Mouse (Mus musculus): Measurements from ENCODE around the gene Zcrb1. TPM values are rescaled to one million over a fixed set of nuclear protein-coding genes. Genes with fewer than 3 reads are reported as not detected.
"Not testable (repeated sequence)": the region's sequence is repeated elsewhere in the genome, so short reads cannot be mapped to it uniquely, and the experiment has no call there.

Zcrb1 gene
- total and polyA plus RNA-seq, 3 experiments, result 75.3 to 98.9 (median 95.8) TPM

GRCm38 (mm10) chr15:93381337-93381736 lies 16.8 kb downstream of the Zcrb1 start:
- Histone ChIP-seq H3K27me3 (ENCODE audit: insufficient read depth, low read length) (no peaks in the 10 kb centered on the region), H3K9me3 (replicated peaks) (no peaks in the 10 kb centered on the region), H3K36me3 (replicated peaks) (peaks cover 10% of the 10 kb centered on the region), H3K4me3 (ENCODE audit: low read depth, low read length) (no peak overlapping the region), H3K4me1 (ENCODE audit: insufficient read depth, low read depth, low read length) (peaks cover 5% of the 10 kb centered on the region; the same call in 1 of the 2 replicates)
- no peak for DNase-seq (ENCODE audit: low spot score)
- ATAC-seq (ENCODE audit: extremely low read depth, insufficient number of reproducible peaks, low FRiP score, poor library complexity, severe bottlenecking), result no peak
- TF ChIP-seq GATA2 (IDR thresholded peaks at IDR 0.05; ENCODE audit: borderline replicate concordance, low read depth, low read length), result no peak
- no peak for TF ChIP-seq TAL1 (conservative IDR thresholded peaks at IDR 0.05; ENCODE audit: low read depth, low read length)
- no peak for TF ChIP-seq GATA1 (IDR thresholded peaks at IDR 0.05; ENCODE audit: borderline replicate concordance, low read length)
- TF ChIP-seq CTCF (IDR thresholded peaks at IDR 0.05; ENCODE audit: low read depth, low read length), result no peak
- TF ChIP-seq POLR2AphosphoS5 (IDR thresholded peaks at IDR 0.05; ENCODE audit: insufficient replicate concordance, low read depth, low read length), result no peak

GRCm38 (mm10) chr15:93379177-93379576 lies 19.0 kb downstream of the Zcrb1 start:
- TF ChIP-seq CTCF (IDR thresholded peaks at IDR 0.05; ENCODE audit: low read depth, low read length), result peak; percentile 20; the same call in 1 of the 2 replicates
- no peak for TF ChIP-seq GATA1 (IDR thresholded peaks at IDR 0.05; ENCODE audit: borderline replicate concordance, low read length)
- no peak for TF ChIP-seq GATA2 (IDR thresholded peaks at IDR 0.05; ENCODE audit: borderline replicate concordance, low read depth, low read length)
- DNase-seq (ENCODE audit: low spot score), result no peak
- H3K36me3 ChIP-seq (replicated peaks), result no peaks in the 10 kb centered on the region
- H3K9me3 ChIP-seq (replicated peaks), result no peaks in the 10 kb centered on the region
- H3K27me3 ChIP-seq (ENCODE audit: insufficient read depth, low read length), result no peaks in the 10 kb centered on the region
- no peak; the same call in 1 of the 2 replicates for ATAC-seq (ENCODE audit: extremely low read depth, insufficient number of reproducible peaks, low FRiP score, poor library complexity, severe bottlenecking)
- H3K4me3 ChIP-seq (ENCODE audit: low read depth, low read length), result no peak overlapping the region
- H3K4me1 ChIP-seq (ENCODE audit: insufficient read depth, low read depth, low read length), result peaks cover 5% of the 10 kb centered on the region; the same call in 1 of the 2 replicates

- H3K27me3 ChIP-seq (ENCODE audit: insufficient read depth, low read length), result no peaks in the 10 kb centered on the region
- ATAC-seq (ENCODE audit: extremely low read depth, insufficient number of reproducible peaks, low FRiP score, poor library complexity, severe bottlenecking), result no peak
Observed at GRCm38 (mm10) chr15:93375696-93376095, 22.4 kb downstream of the Zcrb1 start.

GRCm38 (mm10) chr15:93372525-93373119 lies 25.5 kb downstream of the Zcrb1 start:
- not testable (repeated sequence) for H3K4me1 ChIP-seq (ENCODE audit: insufficient read depth, low read depth, low read length); ATAC-seq (ENCODE audit: extremely low read depth, insufficient number of reproducible peaks, low FRiP score, poor library complexity, severe bottlenecking); H3K9me3 ChIP-seq (replicated peaks); DNase-seq (ENCODE audit: low spot score); H3K36me3 ChIP-seq (replicated peaks); H3K27me3 ChIP-seq (ENCODE audit: insufficient read depth, low read length); H3K4me3 ChIP-seq (ENCODE audit: low read depth, low read length)

More at GRCm38 (mm10) chr15:93375696-93376095, 22.4 kb downstream of the Zcrb1 start:
- Histone ChIP-seq H3K9me3 (replicated peaks) (no peaks in the 10 kb centered on the region), H3K4me3 (ENCODE audit: low read depth, low read length) (no peak overlapping the region), H3K4me1 (ENCODE audit: insufficient read depth, low read depth, low read length) (no peaks in the 10 kb centered on the region), H3K36me3 (replicated peaks) (no peaks in the 10 kb centered on the region)
- DNase-seq (ENCODE audit: low spot score), result no peak
- TF ChIP-seq GATA1 (IDR thresholded peaks at IDR 0.05; ENCODE audit: borderline replicate concordance, low read length) (no peak), TAL1 (conservative IDR thresholded peaks at IDR 0.05; ENCODE audit: low read depth, low read length) (no peak), GATA2 (IDR thresholded peaks at IDR 0.05; ENCODE audit: borderline replicate concordance, low read depth, low read length) (no peak), CTCF (IDR thresholded peaks at IDR 0.05; ENCODE audit: low read depth, low read length) (no peak), POLR2AphosphoS5 (IDR thresholded peaks at IDR 0.05; ENCODE audit: insufficient replicate concordance, low read depth, low read length) (no peak)

DNA sequence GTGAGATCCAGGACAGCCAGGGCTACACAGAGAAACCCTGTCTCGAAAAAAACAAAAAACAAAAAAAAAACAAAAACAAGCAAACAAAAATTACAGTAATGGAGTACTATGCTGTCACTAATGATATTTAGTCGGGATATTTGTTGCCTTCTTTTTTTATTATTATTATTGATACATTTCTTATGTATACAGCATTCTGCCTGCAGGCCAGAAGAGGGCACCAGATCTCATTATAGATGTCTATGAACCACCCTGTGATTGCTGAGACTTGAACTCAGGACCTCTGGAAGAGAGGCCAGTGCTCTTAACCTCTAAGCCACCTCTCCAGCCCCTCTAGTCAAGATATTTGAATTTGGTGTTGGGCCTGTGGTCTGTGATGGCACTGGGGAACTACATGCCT lies 26.3 kb downstream of the Zcrb1 start:
- ATAC-seq (ENCODE audit: extremely low read depth, insufficient number of reproducible peaks, low FRiP score, poor library complexity, severe bottlenecking) (no peak), DNase-seq (ENCODE audit: low spot score) (no peak)
- H3K4me1 ChIP-seq (ENCODE audit: insufficient read depth, low read depth, low read length), result no peaks in the 10 kb centered on the region
- no peaks in the 10 kb centered on the region; the same call in 1 of the 2 replicates for H3K27me3 ChIP-seq (ENCODE audit: insufficient read depth, low read length)
- no peaks in the 10 kb centered on the region for H3K36me3 ChIP-seq (replicated peaks)
- H3K9me3 ChIP-seq (replicated peaks), result no peaks in the 10 kb centered on the region
- TF ChIP-seq GATA2 (IDR thresholded peaks at IDR 0.05; ENCODE audit: borderline replicate concordance, low read depth, low read length) (no peak), CTCF (IDR thresholded peaks at IDR 0.05; ENCODE audit: low read depth, low read length) (no peak), GATA1 (IDR thresholded peaks at IDR 0.05; ENCODE audit: borderline replicate concordance, low read length) (no peak), POLR2AphosphoS5 (IDR thresholded peaks at IDR 0.05; ENCODE audit: insufficient replicate concordance, low read depth, low read length) (no peak), TAL1 (conservative IDR thresholded peaks at IDR 0.05; ENCODE audit: low read depth, low read length) (no peak)
- no peak overlapping the region for H3K4me3 ChIP-seq (ENCODE audit: low read depth, low read length)

DNA sequence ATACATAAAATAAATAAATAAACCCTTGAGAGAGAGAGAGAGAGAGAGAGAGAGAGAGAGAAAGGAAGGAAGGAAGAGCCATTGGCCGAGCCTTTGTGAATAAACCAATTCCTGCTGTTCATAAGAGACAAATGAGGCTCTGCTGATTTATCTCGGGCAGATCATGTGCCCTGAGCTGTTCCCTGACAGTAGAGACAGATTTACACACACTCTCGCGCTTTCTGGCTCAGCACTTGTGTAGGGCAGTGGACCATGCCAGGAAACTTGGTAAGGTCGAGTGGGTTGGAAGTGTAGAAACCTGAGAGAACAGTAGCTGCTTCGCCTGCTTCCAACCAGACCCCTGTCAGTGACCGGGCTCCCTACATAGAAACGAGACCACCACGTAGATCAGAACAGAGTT lies 29.6 kb downstream of the Zcrb1 start:
- no peak overlapping the region for H3K4me3 ChIP-seq (ENCODE audit: low read depth, low read length)
- ATAC-seq (ENCODE audit: extremely low read depth, insufficient number of reproducible peaks, low FRiP score, poor library complexity, severe bottlenecking), result no peak
- no peak for TF ChIP-seq GATA1 (IDR thresholded peaks at IDR 0.05; ENCODE audit: borderline replicate concordance, low read length)
- no peak for TF ChIP-seq GATA2 (IDR thresholded peaks at IDR 0.05; ENCODE audit: borderline replicate concordance, low read depth, low read length)
- no peak for TF ChIP-seq POLR2AphosphoS5 (IDR thresholded peaks at IDR 0.05; ENCODE audit: insufficient replicate concordance, low read depth, low read length)
- TF ChIP-seq TAL1 (conservative IDR thresholded peaks at IDR 0.05; ENCODE audit: low read depth, low read length), result no peak
- no peak for TF ChIP-seq CTCF (IDR thresholded peaks at IDR 0.05; ENCODE audit: low read depth, low read length)
- H3K9me3 ChIP-seq (replicated peaks), result no peaks in the 10 kb centered on the region
- DNase-seq (ENCODE audit: low spot score), result no peak
- H3K27me3 ChIP-seq (ENCODE audit: insufficient read depth, low read length), result peaks cover 3% of the 10 kb centered on the region; the same call in 1 of the 2 replicates
- no peaks in the 10 kb centered on the region for H3K4me1 ChIP-seq (ENCODE audit: insufficient read depth, low read depth, low read length)
- H3K36me3 ChIP-seq (replicated peaks), result no peaks in the 10 kb centered on the region

Data from G1E (cell line).